Mouse (Mus musculus) hindbrain, postnatal 0 days (tissue): ENCODE data around the gene Il2rb. TPM values are rescaled to one million over a fixed set of nuclear protein-coding genes. Genes with fewer than 3 reads are reported as not detected.
A peak's percentile ranks its signal among the peaks of the same experiment; 100 is the strongest.

Source experiments
- ATAC-seq: fragments of 200-750 bp; cut with Nextera tagmentation; 2 replicates; pipeline ENCODE4 v1.8.0; 2017; ENCODE audit warnings: mild to moderate bottlenecking, moderate TSS enrichment, moderate library complexity
- DNase-seq: peaks from one replicate; pipeline ENCODE4 v3.0.0-alpha.2; 2015; ENCODE audit warnings: low spot score
- H3K27ac ChIP-seq: fragments of 300-500 bp; sonication (generic); 2 replicates; pipeline ENCODE4 v1.5.1; 2014; ENCODE audit warnings: mild to moderate bottlenecking
- H3K27me3 ChIP-seq: fragments of 300-500 bp; sonication (generic); 2 replicates; pipeline ENCODE4 v1.6.1; 2014; ENCODE audit warnings: low read length, mixed read lengths; ENCODE audit not compliant: insufficient read depth
- H3K36me3 ChIP-seq: fragments of 300-500 bp; sonication (generic); 2 replicates; pipeline ENCODE4 v1.6.1; 2014; ENCODE audit warnings: low read length, mixed read lengths; ENCODE audit not compliant: insufficient read depth
- H3K4me1 ChIP-seq: fragments of 300-500 bp; sonication (generic); 2 replicates; pipeline ENCODE4 v1.6.1; 2014; ENCODE audit warnings: antibody characterized with exemption, low read length, mixed read lengths; ENCODE audit not compliant: insufficient read depth
- H3K4me2 ChIP-seq: fragments of 300-500 bp; sonication (generic); 2 replicates; pipeline ENCODE4 v1.6.1; 2014; ENCODE audit warnings: low read depth, mild to moderate bottlenecking, low read length, moderate library complexity, mixed read lengths
- H3K4me3 ChIP-seq: fragments of 300-500 bp; sonication (generic); 2 replicates; pipeline ENCODE4 v1.5.1; 2014; ENCODE audit warnings: low read length
- H3K9ac ChIP-seq: fragments of 300-500 bp; sonication (generic); replicated peaks from 2 replicates; pipeline ENCODE4 v1.6.1; 2014; ENCODE audit warnings: mild to moderate bottlenecking, low read length, moderate library complexity, mixed read lengths
- H3K9me3 ChIP-seq: fragments of 300-500 bp; sonication (generic); 2 replicates; pipeline ENCODE4 v1.6.1; 2016; ENCODE audit warnings: low read length, mixed read lengths
- CTCF ChIP-seq: IDR thresholded peaks from 2 replicates; pipeline ENCODE4 v1.5.1; 2016; ENCODE audit warnings: antibody characterized with exemption, control low read depth, low read depth
- WGBS: fragments of 180-500 bp; shearing (Covaris S2); extraction: QIAGEN DNeasy Blood & Tissue Kit; methylation state at CpG from one replicate; pipeline ENCODE4 v1.1.7; 2014; 5-methylcytosine and 5-hydroxymethylcytosine counted together
- polyA plus RNA-seq: library from polyadenylated mRNA; unstranded; fragments of >200 nt; fragmentation: Nextera tagmentation; extraction: Ambion mirVana; gene quantifications from 2 replicates; pipeline ENCODE4 v1.2.1, GENCODE M21; 2015
- total RNA-seq: library from RNA; depleted of rRNA; stranded (reverse); fragments of >200 nt; gene quantifications from 2 replicates; pipeline ENCODE4 v1.2.3, GENCODE M21; 2014; rRNA removed

Il2rb gene
- total and polyA plus RNA-seq, 2 experiments from 2014 or later: 0.10 to 0.58 TPM

DNA sequence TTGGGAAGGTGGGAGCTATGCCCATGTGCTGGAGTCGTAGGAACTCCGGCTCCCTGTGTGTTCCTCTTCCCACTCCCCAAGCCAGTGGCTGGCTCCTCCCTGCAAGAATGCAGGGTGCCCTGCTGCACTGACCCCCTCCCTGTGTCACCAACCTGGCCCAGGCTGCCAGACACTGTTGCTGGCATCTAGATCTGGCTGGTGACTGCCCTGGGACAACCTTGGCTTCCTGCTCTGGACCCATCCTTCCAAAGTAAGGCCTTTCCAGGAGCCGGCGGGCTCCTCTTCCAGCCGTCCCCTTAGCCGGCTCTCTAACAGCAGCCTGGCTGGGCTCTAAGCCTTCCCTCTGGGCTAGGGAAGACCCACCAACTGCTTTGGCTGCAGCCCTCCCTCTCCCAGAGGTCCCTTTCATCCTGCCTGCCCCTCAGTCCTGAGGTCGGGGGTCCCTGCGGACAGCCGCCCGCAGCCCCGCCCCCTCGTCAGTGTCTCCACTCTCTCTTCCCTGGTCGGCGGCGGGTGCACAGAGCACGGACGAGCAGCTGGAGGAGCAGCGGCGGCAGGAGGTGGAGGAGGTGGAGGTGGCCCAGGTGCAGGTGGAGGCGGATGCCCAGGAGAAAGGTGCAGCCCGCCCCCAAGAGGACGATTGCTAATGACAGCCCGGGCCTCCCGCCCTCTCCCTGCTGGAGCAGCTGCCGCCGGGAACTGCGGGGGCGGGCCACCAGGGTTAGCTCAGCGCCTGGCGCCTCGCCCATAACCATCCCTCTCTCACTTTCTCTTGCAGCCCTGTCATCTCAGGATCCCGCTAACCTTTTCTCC, 58.5 kb downstream of the Il2rb start:
- H3K27ac ChIP-seq: peak overlapping the region; percentile 51; the same call in 1 of the 2 replicates
- 11% methylated on average over 27 of the region's 32 CpGs for WGBS
- no peaks in the 10 kb centered on the region for H3K9me3 ChIP-seq
- TF ChIP-seq CTCF: peak; percentile 31; the same call in 1 of the 2 replicates
- peaks cover 23% of the 10 kb centered on the region for H3K36me3 ChIP-seq
- peak overlapping the region; percentile 46 for H3K9ac ChIP-seq
- DNase-seq (peak; percentile 85), ATAC-seq (peak; percentile 46)
- H3K4me1 ChIP-seq: peaks cover 18% of the 10 kb centered on the region; the same call in 1 of the 2 replicates
- peak overlapping the region; percentile 52 for H3K4me2 ChIP-seq
- peak overlapping the region; percentile 8; the same call in 1 of the 2 replicates for H3K4me3 ChIP-seq
- H3K27me3 ChIP-seq: no peaks in the 10 kb centered on the region

DNA sequence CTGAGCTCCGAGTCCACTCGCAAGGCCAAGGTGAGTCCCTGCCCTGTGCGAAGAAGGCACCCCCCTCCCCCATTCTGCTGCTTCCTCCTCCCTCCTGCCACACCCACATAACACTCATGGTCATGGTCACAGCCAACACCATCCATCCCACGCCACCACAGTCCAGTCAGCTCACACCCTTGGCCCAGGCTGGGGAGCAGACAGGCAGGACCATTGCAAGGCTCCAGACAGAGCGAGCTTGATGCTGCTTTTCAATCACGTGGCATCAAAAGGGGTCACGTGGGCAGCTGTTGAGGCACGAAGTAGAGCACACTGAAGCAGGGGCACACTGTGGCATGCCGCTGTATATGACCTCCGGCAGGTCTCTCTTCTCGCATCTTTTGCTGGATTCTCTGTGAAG, 59.4 kb downstream of the Il2rb start:
- Histone ChIP-seq H3K27me3 (no peaks in the 10 kb centered on the region), H3K27ac (no peak overlapping the region), H3K9ac (no peak overlapping the region), H3K36me3 (peaks cover 29% of the 10 kb centered on the region), H3K4me2 (no peak overlapping the region), H3K4me1 (peaks cover 22% of the 10 kb centered on the region; the same call in 1 of the 2 replicates), H3K4me3 (no peak overlapping the region), H3K9me3 (no peaks in the 10 kb centered on the region)
- DNase-seq (no peak), ATAC-seq (no peak)
- 81% methylated on average over 11 of the region's 11 CpGs for WGBS
- no peak for TF ChIP-seq CTCF

DNA sequence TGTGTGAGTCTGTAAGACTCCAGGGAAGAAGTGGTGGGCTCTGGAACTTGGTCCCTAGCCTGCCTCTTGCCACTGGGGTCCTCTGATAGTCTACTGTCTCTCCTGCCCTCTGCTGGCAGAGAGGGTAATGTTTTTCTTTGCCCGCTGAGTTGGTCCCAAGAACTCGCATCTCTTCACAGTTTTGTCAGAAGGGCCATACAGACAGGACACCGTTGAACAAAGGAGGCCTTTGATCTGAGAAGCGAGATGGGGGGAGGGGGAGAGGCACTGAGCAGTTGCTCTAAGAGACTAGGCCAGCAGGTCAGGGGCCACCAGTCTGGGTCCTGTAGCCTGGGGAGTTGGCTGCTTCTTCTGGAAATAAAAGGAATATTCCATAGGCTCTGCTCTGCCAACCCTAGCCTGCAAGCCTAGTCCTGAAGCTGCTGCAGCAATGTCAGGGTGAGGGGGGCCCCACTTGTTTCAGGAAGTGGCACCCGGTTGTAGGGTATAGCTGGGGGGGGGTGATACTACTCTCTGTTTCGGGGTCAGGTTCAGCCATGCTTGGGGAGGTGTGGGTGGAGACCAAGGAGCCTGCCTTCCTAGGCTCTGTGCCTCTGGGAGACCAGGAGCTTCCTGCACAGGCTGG, 60.1 kb downstream of the Il2rb start:
- H3K27ac ChIP-seq: no peak overlapping the region
- 23% methylated on average over 6 of the region's 6 CpGs for WGBS
- no peak overlapping the region for H3K4me2 ChIP-seq
- H3K4me1 ChIP-seq: peaks cover 22% of the 10 kb centered on the region; the same call in 1 of the 2 replicates
- DNase-seq: peak; percentile 79
- H3K27me3 ChIP-seq: no peaks in the 10 kb centered on the region
- no peak overlapping the region for H3K4me3 ChIP-seq
- ATAC-seq: 0 out of 2 replicates have a peak, but pooled peaks have one; percentile 11
- TF ChIP-seq CTCF: peak; percentile 84
- H3K9me3 ChIP-seq: no peaks in the 10 kb centered on the region
- H3K9ac ChIP-seq: no peak overlapping the region
- peaks cover 29% of the 10 kb centered on the region for H3K36me3 ChIP-seq

DNA sequence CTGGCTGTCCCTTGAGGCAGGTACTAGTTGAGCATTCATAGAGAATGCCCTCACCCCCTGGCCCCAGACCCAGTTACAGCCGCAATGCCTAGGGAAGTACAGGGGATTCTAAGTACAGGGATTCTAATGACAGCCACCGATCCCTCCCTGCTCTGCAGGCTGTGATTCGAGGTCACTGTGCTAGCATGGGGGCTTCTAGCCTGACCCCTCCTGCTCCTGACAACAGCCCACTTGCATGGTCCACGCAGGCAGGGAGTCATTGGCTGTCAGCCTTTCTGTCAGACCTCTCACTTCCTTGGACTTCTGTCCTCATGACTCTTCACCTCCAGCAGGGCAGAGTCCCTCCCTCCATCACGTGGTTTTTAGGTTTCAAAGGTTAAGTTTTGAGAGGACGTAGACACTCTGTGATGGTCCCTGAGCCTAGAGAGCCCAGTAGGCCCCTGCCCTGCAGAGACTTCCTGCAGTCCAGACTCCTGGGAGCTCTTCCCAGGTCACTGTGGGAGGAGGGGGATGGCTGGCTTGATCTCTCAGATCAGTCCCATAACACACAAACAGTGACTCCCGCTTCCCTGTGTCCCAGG, 63.4 kb downstream of the Il2rb start:
- H3K36me3 ChIP-seq: peaks cover 29% of the 10 kb centered on the region
- H3K27me3 ChIP-seq: no peaks in the 10 kb centered on the region
- H3K27ac ChIP-seq: no peak overlapping the region
- ATAC-seq (no peak), DNase-seq (no peak)
- peaks cover 14% of the 10 kb centered on the region; the same call in 1 of the 2 replicates for H3K4me1 ChIP-seq
- H3K9ac ChIP-seq: no peak overlapping the region
- H3K4me3 ChIP-seq: no peak overlapping the region
- WGBS: 83% methylated on average over 7 of the region's 7 CpGs
- no peak for TF ChIP-seq CTCF
- H3K4me2 ChIP-seq: no peak overlapping the region
- H3K9me3 ChIP-seq: no peaks in the 10 kb centered on the region

DNA sequence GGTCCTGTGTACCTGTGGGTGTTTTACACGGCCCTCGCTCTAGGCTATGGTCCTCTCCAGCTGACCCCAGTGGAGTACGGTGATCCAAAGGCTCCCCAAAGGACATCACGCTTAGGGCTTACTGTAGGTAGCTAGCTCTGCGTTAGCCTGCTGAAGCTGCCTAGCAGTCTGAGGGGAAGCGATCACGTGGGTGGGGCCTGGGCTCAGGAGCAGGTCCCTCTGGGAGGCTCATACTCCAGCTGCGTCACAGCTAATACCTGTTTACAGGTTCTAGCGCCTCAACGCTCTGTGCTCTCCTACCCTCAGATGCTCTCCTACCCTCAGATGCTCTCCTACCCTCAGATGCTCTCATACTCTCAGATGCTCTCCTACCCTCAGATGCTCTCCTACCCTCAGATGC, 64.2 kb downstream of the Il2rb start:
- peaks cover 10% of the 10 kb centered on the region; the same call in 1 of the 2 replicates for H3K4me1 ChIP-seq
- ATAC-seq (no peak), DNase-seq (no peak)
- no peak for TF ChIP-seq CTCF
- no peaks in the 10 kb centered on the region for H3K9me3 ChIP-seq
- H3K9ac ChIP-seq: no peak overlapping the region
- 83% methylated on average over 10 of the region's 10 CpGs for WGBS
- H3K27ac ChIP-seq: no peak overlapping the region
- no peak overlapping the region for H3K4me2 ChIP-seq
- H3K27me3 ChIP-seq: no peaks in the 10 kb centered on the region
- peaks cover 29% of the 10 kb centered on the region for H3K36me3 ChIP-seq
- H3K4me3 ChIP-seq: no peak overlapping the region

DNA sequence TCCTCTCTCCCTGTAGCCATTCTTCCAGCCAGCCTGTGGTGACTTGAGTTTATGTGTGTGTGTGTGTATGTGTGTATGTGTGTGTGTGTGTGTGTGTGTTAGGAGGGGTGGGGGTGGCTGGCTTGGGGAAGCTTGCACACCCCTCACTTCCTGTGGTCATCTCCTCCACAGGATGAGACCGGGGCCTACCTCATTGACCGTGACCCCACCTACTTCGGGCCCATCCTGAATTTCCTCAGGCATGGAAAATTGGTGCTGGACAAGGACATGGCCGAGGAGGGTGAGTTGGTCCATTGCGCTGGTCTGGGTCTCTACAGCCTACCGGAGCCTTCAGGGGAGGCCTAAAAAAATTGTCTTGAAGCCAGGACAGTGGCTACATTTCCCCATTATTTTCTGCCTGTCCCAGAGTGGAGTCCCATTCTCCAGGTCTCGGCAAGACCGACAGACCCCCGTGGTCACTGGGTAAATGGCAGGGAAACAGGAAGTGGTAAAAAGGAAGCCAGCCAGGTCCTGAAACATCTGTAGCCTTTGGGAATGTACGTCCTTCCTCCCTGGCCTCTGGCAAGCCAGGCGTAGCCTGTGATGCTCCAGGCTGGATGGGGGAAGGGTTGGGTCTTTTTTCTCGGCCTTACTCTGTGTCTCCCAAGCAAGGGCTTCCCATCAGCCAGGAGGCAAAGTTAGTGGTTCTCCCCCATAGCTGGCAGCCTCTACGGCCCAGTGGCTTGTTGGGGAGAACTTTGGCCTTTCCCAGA, 65.0 kb downstream of the Il2rb start:
- peaks cover 10% of the 10 kb centered on the region; the same call in 1 of the 2 replicates for H3K4me1 ChIP-seq
- H3K4me3 ChIP-seq: peak overlapping the region; percentile 81
- peak overlapping the region; percentile 77 for H3K27ac ChIP-seq
- H3K36me3 ChIP-seq: peaks cover 24% of the 10 kb centered on the region
- no peak for DNase-seq
- no peaks in the 10 kb centered on the region for H3K27me3 ChIP-seq
- peak overlapping the region; percentile 86 for H3K4me2 ChIP-seq
- 79% methylated on average over 13 of the region's 13 CpGs for WGBS
- H3K9ac ChIP-seq: peak overlapping the region; percentile 82
- ATAC-seq: no peak
- TF ChIP-seq CTCF: no peak
- no peaks in the 10 kb centered on the region for H3K9me3 ChIP-seq

Other genes with a start within 250 kb of the Il2rb start
- gene Csf2rb2, start 189.6 kb downstream of the Il2rb start, total RNA-seq: 0.07 and 0.10 TPM in 2 replicates
- 0.18 and 0.21 TPM in 2 replicates for gene Csf2rb2, start 189.6 kb downstream of the Il2rb start, polyA plus RNA-seq
- 1.3 and 1.8 TPM in 2 replicates for gene Csf2rb, start 169.5 kb downstream of the Il2rb start, total RNA-seq
- 0.75 and 0.87 TPM in 2 replicates for gene Csf2rb, start 169.5 kb downstream of the Il2rb start, polyA plus RNA-seq
- gene Tex33, start 99.4 kb downstream of the Il2rb start, total RNA-seq: not detected in 2 replicates
- not detected in 2 replicates for gene Tex33, start 99.4 kb downstream of the Il2rb start, polyA plus RNA-seq
- gene Tst, start 89.4 kb downstream of the Il2rb start, total RNA-seq: 75.1 and 79.9 TPM in 2 replicates
- 64.4 and 67.0 TPM in 2 replicates for gene Tst, start 89.4 kb downstream of the Il2rb start, polyA plus RNA-seq
- gene Mpst, start 88.9 kb downstream of the Il2rb start, total RNA-seq: 95.4 and 114 TPM in 2 replicates
- 3.7 and 5.3 TPM in 2 replicates for gene Mpst, start 88.9 kb downstream of the Il2rb start, polyA plus RNA-seq
- 144 and 155 TPM in 2 replicates for gene Kctd17, start 66.7 kb downstream of the Il2rb start, total RNA-seq
- 144 and 161 TPM in 2 replicates for gene Kctd17, start 66.7 kb downstream of the Il2rb start, polyA plus RNA-seq
- gene Tmprss6, start 26.6 kb downstream of the Il2rb start, total RNA-seq: 0.25 and 0.42 TPM in 2 replicates
- 0.32 and 0.44 TPM in 2 replicates for gene Tmprss6, start 26.6 kb downstream of the Il2rb start, polyA plus RNA-seq
- gene C1qtnf6, start 36.1 kb upstream of the Il2rb start, total RNA-seq: 3.1 and 6.1 TPM in 2 replicates
- 10.0 and 10.2 TPM in 2 replicates for gene C1qtnf6, start 36.1 kb upstream of the Il2rb start, polyA plus RNA-seq
- 3.1 and 4.0 TPM in 2 replicates for gene Sstr3, start 49.4 kb upstream of the Il2rb start, total RNA-seq
- 0.97 and 1.0 TPM in 2 replicates for gene Sstr3, start 49.4 kb upstream of the Il2rb start, polyA plus RNA-seq
- gene Rac2, start 77.5 kb upstream of the Il2rb start, total RNA-seq: 2.0 and 3.4 TPM in 2 replicates
- gene Rac2, start 77.5 kb upstream of the Il2rb start, polyA plus RNA-seq: 5.0 and 6.8 TPM in 2 replicates
- 6.4 and 6.8 TPM in 2 replicates for gene Cyth4, start 101.8 kb upstream of the Il2rb start, total RNA-seq
- gene Cyth4, start 101.8 kb upstream of the Il2rb start, polyA plus RNA-seq: 5.7 and 7.2 TPM in 2 replicates
- 40.9 and 43.1 TPM in 2 replicates for gene Elfn2, start 223.5 kb upstream of the Il2rb start, total RNA-seq
- gene Elfn2, start 223.5 kb upstream of the Il2rb start, polyA plus RNA-seq: 8.4 and 9.1 TPM in 2 replicates